Comparison of ENCODE assay signal across 19 mouse cellular contexts in genomic region chr15:25781053-25781452, GRCm38 (mm10).
"Had no signal": no experiment of that assay in that cellular context is flagged by ENCODE, and none has a peak within 500 bp of the region (broad histone marks: within the 10 kb centered on the region; RNA-seq: fewer than 3 reads in every experiment).

No protein-coding gene starts in this region.

- H3K4me1 ChIP-seq: midbrain, embryonic 15.5 days had no signal

- DNase-seq: kidney, adult 18-20 months; kidney, adult 9 months; kidney, postnatal 14 days; kidney, postnatal 4 days; layer of hippocampus, adult 9-11 months; layer of hippocampus, postnatal 36 days; liver, postnatal 0 days; lung, embryonic 14.5 days; retina, postnatal 1 day; thymus, adult 18-20 months; thymus, postnatal 36 days had no signal

- H3K9me3 ChIP-seq: midbrain, embryonic 12.5 days; midbrain, embryonic 15.5 days; neural tube, embryonic 12.5 days; neural tube, embryonic 15.5 days had no signal

- ATAC-seq: liver, postnatal 0 days; lung, postnatal 0 days had no signal

- H3K9ac ChIP-seq: liver, embryonic 14.5 days; liver, postnatal 0 days; lung, embryonic 14.5 days; midbrain, embryonic 12.5 days; midbrain, embryonic 15.5 days; neural tube, embryonic 12.5 days; neural tube, embryonic 15.5 days had no signal

- H3K36me3 ChIP-seq: midbrain, embryonic 15.5 days had no signal

- H3K4me3 ChIP-seq: left cerebral cortex, adult 2 months; midbrain, embryonic 12.5 days; midbrain, embryonic 15.5 days; neural tube, embryonic 12.5 days; neural tube, embryonic 15.5 days had no signal

- H3K27ac ChIP-seq: left cerebral cortex, adult 2 months; liver, embryonic 14.5 days; macrophage; midbrain, embryonic 15.5 days; neural tube, embryonic 12.5 days; neural tube, embryonic 15.5 days had no signal

- H3K27me3 ChIP-seq: midbrain, embryonic 12.5 days; midbrain, embryonic 15.5 days; neural tube, embryonic 12.5 days; neural tube, embryonic 15.5 days had no signal
